Mouse (Mus musculus) neural tube, embryonic 12.5 days (tissue): Measurements from ENCODE around the gene Kif26b. TPM values are rescaled to one million over a fixed set of nuclear protein-coding genes. Genes with fewer than 3 reads are reported as not detected.

Experiments used
- ATAC-seq: fragments of 200-750 bp; cut with Nextera tagmentation; 2 replicates; pipeline ENCODE4 v1.8.0; 2017; ENCODE audit warnings: low read depth, mild to moderate bottlenecking, moderate TSS enrichment, moderate library complexity; ENCODE audit not compliant: low FRiP score
- H3K27ac ChIP-seq: fragments of 300-500 bp; sonication (generic); 2 replicates; pipeline ENCODE4 v1.5.1; 2016
- H3K27me3 ChIP-seq: fragments of 300-500 bp; sonication (generic); replicated peaks from 2 replicates; pipeline ENCODE4 v1.6.1; 2016; ENCODE audit warnings: mild to moderate bottlenecking
- H3K36me3 ChIP-seq: fragments of 300-500 bp; sonication (generic); 2 replicates; pipeline ENCODE4 v1.6.1; 2016; ENCODE audit warnings: mild to moderate bottlenecking
- H3K4me1 ChIP-seq: fragments of 300-500 bp; sonication (generic); 2 replicates; pipeline ENCODE4 v1.6.1; 2016
- H3K4me2 ChIP-seq: fragments of 300-500 bp; sonication (generic); replicated peaks from 2 replicates; pipeline ENCODE4 v1.6.1; 2016; ENCODE audit warnings: mild to moderate bottlenecking
- H3K4me3 ChIP-seq: fragments of 300-500 bp; sonication (generic); 2 replicates; pipeline ENCODE4 v1.5.1; 2016
- H3K9ac ChIP-seq: fragments of 300-500 bp; sonication (generic); 2 replicates; pipeline ENCODE4 v1.6.1; 2016; ENCODE audit warnings: mild to moderate bottlenecking
- H3K9me3 ChIP-seq: fragments of 300-500 bp; sonication (generic); 2 replicates; pipeline ENCODE4 v1.6.1; 2016; ENCODE audit warnings: mild to moderate bottlenecking
- WGBS: fragments of 180-500 bp; shearing (Covaris S2); methylation state at CpG from one replicate; pipeline ENCODE4 v1.1.7; 2016; 5-methylcytosine and 5-hydroxymethylcytosine counted together
- polyA plus RNA-seq: library from polyadenylated mRNA; unstranded; fragments of >200 nt; fragmentation: Nextera tagmentation; extraction: Ambion mirVana; gene quantifications from 2 replicates; pipeline ENCODE4 v1.2.1, GENCODE M21; 2016

Gene Kif26b
- polyA plus RNA-seq, 1 experiment from 2014 or later, result 12.6 TPM

DNA sequence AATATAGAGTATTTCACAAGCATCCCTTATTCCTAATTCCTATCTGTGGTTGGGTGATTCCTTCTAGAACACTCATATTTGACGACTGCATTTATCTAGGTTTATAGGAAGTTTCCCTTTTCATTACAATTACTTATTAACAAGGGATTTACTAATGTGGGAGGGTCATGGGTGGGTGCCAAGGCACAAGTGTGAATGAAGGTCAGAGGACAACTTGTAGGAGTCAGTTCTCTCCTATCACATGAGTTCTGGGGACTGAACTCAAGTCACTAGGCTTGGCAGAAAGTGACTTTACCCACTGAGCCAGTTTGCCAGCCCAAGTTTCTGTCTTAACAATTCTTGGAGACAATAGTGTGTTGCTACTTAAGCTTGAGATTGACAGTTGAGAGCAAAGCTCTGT, 459.3 kb downstream of the Kif26b start:
- Histone ChIP-seq H3K4me1 (no peaks in the 10 kb centered on the region), H3K9me3 (no peaks in the 10 kb centered on the region), H3K27me3 (no peaks in the 10 kb centered on the region), H3K4me3 (no peak overlapping the region), H3K9ac (no peak overlapping the region), H3K4me2 (no peak overlapping the region), H3K27ac (no peak overlapping the region), H3K36me3 (no peaks in the 10 kb centered on the region)
- no peak for ATAC-seq
- WGBS, result 87% methylated on average over 1 of the region's 1 CpGs

Other genes with a start within 250 kb of the Kif26b start
- 119 and 122 TPM in 2 replicates for gene Cox20, start 210.0 kb upstream of the Kif26b start, polyA plus RNA-seq
- gene Hnrnpu, start 191.3 kb upstream of the Kif26b start, polyA plus RNA-seq, result 777 and 861 TPM in 2 replicates
- 7.4 and 8.3 TPM in 2 replicates for gene Efcab2, start 123.0 kb upstream of the Kif26b start, polyA plus RNA-seq